8 mouse cellular contexts compared by ENCODE assay signal in genomic region chr4:124752281-124753199, GRCm38 (mm10). TPM values are rescaled to one million over a fixed set of nuclear protein-coding genes. Genes with fewer than 3 reads are reported as not detected.
DNase-seq lines count a peak whose midpoint lies in the region; ATAC-seq lines count a peak whose summit lies in the region.

No protein-coding gene starts in this region.

- no peak for ATAC-seq in embryonic facial prominence, embryonic 11.5 days (replicated peaks; ENCODE audit: insufficient number of reproducible peaks, low FRiP score, low TSS enrichment, low read depth)
- ATAC-seq in intestine, embryonic 16.5 days: no peak
- ATAC-seq in lung, embryonic 16.5 days (ENCODE audit: low read depth): peak; percentile 23

- H3K9me3 ChIP-seq in embryonic facial prominence, embryonic 11.5 days (replicated peaks; ENCODE audit: control insufficient read depth, low read length): no peaks in the 10 kb centered on the region
- H3K9me3 ChIP-seq in intestine, embryonic 16.5 days (ENCODE audit: control insufficient read depth, low read length): no peaks in the 10 kb centered on the region
- H3K9me3 ChIP-seq in lung, embryonic 16.5 days (ENCODE audit: control insufficient read depth, low read length): no peaks in the 10 kb centered on the region

- peak overlapping the region; percentile 72 for H3K4me2 ChIP-seq in embryonic facial prominence, embryonic 11.5 days (ENCODE audit: low read depth, low read length)
- H3K4me2 ChIP-seq in intestine, embryonic 16.5 days (ENCODE audit: low read depth, low read length): peak overlapping the region; percentile 93
- H3K4me2 ChIP-seq in lung, embryonic 16.5 days (ENCODE audit: low read depth, low read length): peak overlapping the region; percentile 89

- WGBS in embryonic facial prominence, embryonic 11.5 days: 16% methylated on average over 15 of the region's 15 CpGs
- 23% methylated on average over 15 of the region's 15 CpGs for WGBS in intestine, embryonic 16.5 days
- WGBS in lung, embryonic 16.5 days: 13% methylated on average over 14 of the region's 15 CpGs

- peak; percentile 42 for DNase-seq in kidney, adult 11 months
- DNase-seq in kidney, postnatal 10 days: no peak
- no peak for DNase-seq in embryonic facial prominence, embryonic 11.5 days (ENCODE audit: low spot score)
- DNase-seq in spleen, postnatal 10 days (ENCODE audit: low spot score in 2 of 2): peak; percentile 54
- DNase-seq in layer of hippocampus, adult 18-20 months (ENCODE audit: low spot score in 2 of 2): no peak
- no peak for DNase-seq in adrenal gland, postnatal 25 days

- H3K27ac ChIP-seq in embryonic facial prominence, embryonic 11.5 days (replicated peaks; ENCODE audit: low read depth, low read length): no peak overlapping the region
- H3K27ac ChIP-seq in intestine, embryonic 16.5 days (ENCODE audit: low read length): no peak overlapping the region
- peak overlapping the region; percentile 67 for H3K27ac ChIP-seq in lung, embryonic 16.5 days (ENCODE audit: low read length)

- H3K9ac ChIP-seq in embryonic facial prominence, embryonic 11.5 days (replicated peaks; ENCODE audit: low read length): peak overlapping the region; percentile 64
- peak overlapping the region; percentile 76 for H3K9ac ChIP-seq in intestine, embryonic 16.5 days (ENCODE audit: low read depth, low read length)
- peak overlapping the region; percentile 78 for H3K9ac ChIP-seq in lung, embryonic 16.5 days (ENCODE audit: low read length)

- no peaks in the 10 kb centered on the region for H3K27me3 ChIP-seq in embryonic facial prominence, embryonic 11.5 days (ENCODE audit: control insufficient read depth, insufficient read depth, low read length)
- H3K27me3 ChIP-seq in intestine, embryonic 16.5 days (replicated peaks; ENCODE audit: control insufficient read depth, insufficient read depth, low read length): no peaks in the 10 kb centered on the region
- H3K27me3 ChIP-seq in lung, embryonic 16.5 days (ENCODE audit: control insufficient read depth, insufficient read depth, low read depth, low read length): no peaks in the 10 kb centered on the region

- H3K4me1 ChIP-seq in embryonic facial prominence, embryonic 11.5 days (ENCODE audit: control insufficient read depth, insufficient read depth, low read length): no peaks in the 10 kb centered on the region
- H3K4me1 ChIP-seq in intestine, embryonic 16.5 days (ENCODE audit: control insufficient read depth, insufficient read depth, low read length): peaks cover 20% of the 10 kb centered on the region
- H3K4me1 ChIP-seq in lung, embryonic 16.5 days (replicated peaks; ENCODE audit: control insufficient read depth, insufficient read depth, low read length): peaks cover 26% of the 10 kb centered on the region

- H3K4me3 ChIP-seq in embryonic facial prominence, embryonic 11.5 days (ENCODE audit: low read depth, low read length): peak overlapping the region; percentile 63
- peak overlapping the region; percentile 84 for H3K4me3 ChIP-seq in intestine, embryonic 16.5 days (ENCODE audit: low read length)
- H3K4me3 ChIP-seq in lung, embryonic 16.5 days (ENCODE audit: low read length): peak overlapping the region; percentile 83

- H3K36me3 ChIP-seq in embryonic facial prominence, embryonic 11.5 days (replicated peaks; ENCODE audit: control insufficient read depth, insufficient read depth, low read depth, low read length): no peaks in the 10 kb centered on the region
- H3K36me3 ChIP-seq in intestine, embryonic 16.5 days (ENCODE audit: control insufficient read depth, insufficient read depth, low read length): no peaks in the 10 kb centered on the region
- no peaks in the 10 kb centered on the region for H3K36me3 ChIP-seq in lung, embryonic 16.5 days (ENCODE audit: control insufficient read depth, insufficient read depth, low read length)

RNA-seq across cellular contexts. Expression of gene Inpp5b, which starts 10.9 kb away (rescaled TPM):
- polyA plus RNA-seq in embryonic facial prominence, embryonic 11.5 days (2014; fragmentation: Nextera tagmentation; extraction: Ambion mirVana): 26.2 and 28.2 TPM in 2 replicates
- polyA plus RNA-seq in intestine, embryonic 16.5 days (2015; fragmentation: Nextera tagmentation; extraction: Ambion mirVana): 27.0 and 27.5 TPM in 2 replicates
- polyA plus RNA-seq in lung, embryonic 16.5 days (2015; fragmentation: Nextera tagmentation; extraction: Ambion mirVana): 36.0 and 40.3 TPM in 2 replicates
- total RNA-seq in layer of hippocampus, adult 18-20 months (2021): 10 to 100 TPM; 42.9 to 47.1 TPM
- 20.9 and 24.8 TPM in 2 replicates for total RNA-seq in adrenal gland, postnatal 25 days (2021)

RNA-seq across cellular contexts. Expression of gene Sf3a3, which starts 38.0 kb away (rescaled TPM):
- 236 and 240 TPM in 2 replicates for polyA plus RNA-seq in embryonic facial prominence, embryonic 11.5 days (2014; fragmentation: Nextera tagmentation; extraction: Ambion mirVana)
- 105 and 125 TPM in 2 replicates for polyA plus RNA-seq in intestine, embryonic 16.5 days (2015; fragmentation: Nextera tagmentation; extraction: Ambion mirVana)
- polyA plus RNA-seq in lung, embryonic 16.5 days (2015; fragmentation: Nextera tagmentation; extraction: Ambion mirVana): 122 and 134 TPM in 2 replicates
- total RNA-seq in layer of hippocampus, adult 18-20 months (2021): 10 to 100 TPM; 35.0 TPM
- total RNA-seq in adrenal gland, postnatal 25 days (2021): 40.2 and 46.8 TPM in 2 replicates

RNA-seq across cellular contexts. Expression of gene Mtf1, which starts 49.4 kb away (rescaled TPM):
- 12.3 and 12.6 TPM in 2 replicates for polyA plus RNA-seq in embryonic facial prominence, embryonic 11.5 days (2014; fragmentation: Nextera tagmentation; extraction: Ambion mirVana)
- 8.5 and 11.1 TPM in 2 replicates for polyA plus RNA-seq in intestine, embryonic 16.5 days (2015; fragmentation: Nextera tagmentation; extraction: Ambion mirVana)
- polyA plus RNA-seq in lung, embryonic 16.5 days (2015; fragmentation: Nextera tagmentation; extraction: Ambion mirVana): 12.6 and 12.8 TPM in 2 replicates
- 10 to 100 TPM; 26.0 to 29.3 TPM for total RNA-seq in layer of hippocampus, adult 18-20 months (2021)
- total RNA-seq in adrenal gland, postnatal 25 days (2021): 20.4 and 22.5 TPM in 2 replicates

RNA-seq across cellular contexts. Expression of gene Fhl3, which starts 52.0 kb away (rescaled TPM):
- 9.7 and 10.7 TPM in 2 replicates for polyA plus RNA-seq in embryonic facial prominence, embryonic 11.5 days (2014; fragmentation: Nextera tagmentation; extraction: Ambion mirVana)
- polyA plus RNA-seq in intestine, embryonic 16.5 days (2015; fragmentation: Nextera tagmentation; extraction: Ambion mirVana): 5.1 and 5.2 TPM in 2 replicates
- 6.6 and 8.0 TPM in 2 replicates for polyA plus RNA-seq in lung, embryonic 16.5 days (2015; fragmentation: Nextera tagmentation; extraction: Ambion mirVana)
- total RNA-seq in layer of hippocampus, adult 18-20 months (2021): 1 to 10 TPM; 1.2 to 1.4 TPM
- total RNA-seq in adrenal gland, postnatal 25 days (2021): 6.7 and 8.7 TPM in 2 replicates

RNA-seq across cellular contexts. Expression of gene Utp11, which starts 59.1 kb away (rescaled TPM):
- polyA plus RNA-seq in embryonic facial prominence, embryonic 11.5 days (2014; fragmentation: Nextera tagmentation; extraction: Ambion mirVana): 77.1 and 90.3 TPM in 2 replicates
- polyA plus RNA-seq in intestine, embryonic 16.5 days (2015; fragmentation: Nextera tagmentation; extraction: Ambion mirVana): 51.8 and 58.6 TPM in 2 replicates
- 52.9 and 59.5 TPM in 2 replicates for polyA plus RNA-seq in lung, embryonic 16.5 days (2015; fragmentation: Nextera tagmentation; extraction: Ambion mirVana)
- total RNA-seq in layer of hippocampus, adult 18-20 months (2021): 10 to 100 TPM; 16.8 to 18.1 TPM
- total RNA-seq in adrenal gland, postnatal 25 days (2021): 38.1 and 43.0 TPM in 2 replicates

Comparison
In these comparisons a context has a peak if more than half of its experiments do, and no peak if none do; other contexts are left out.
1. DNase-seq: peak in kidney, adult 11 months (single experiment) and spleen, postnatal 10 days (2 of 2); none in kidney, postnatal 10 days (single experiment), embryonic facial prominence, embryonic 11.5 days (single experiment), layer of hippocampus, adult 18-20 months (0 of 2) and adrenal gland, postnatal 25 days (single experiment).
2. Peak in every context shown above with its lines, with median percentiles within 50 percentile points of each other: H3K4me2 ChIP-seq, H3K4me3 ChIP-seq and H3K9ac ChIP-seq.